Mouse (Mus musculus) heart, embryonic 12.5 days (tissue): Measurements from ENCODE around the gene Lmod1. TPM values are rescaled to one million over a fixed set of nuclear protein-coding genes. Genes with fewer than 3 reads are reported as not detected.
A peak's percentile ranks its signal among the peaks of the same experiment; 100 is the strongest.

ENCODE experiments used
- ATAC-seq: fragments of 200-750 bp; cut with Nextera tagmentation; 2 replicates; pipeline ENCODE4 v1.8.0; 2017; ENCODE audit warnings: moderate TSS enrichment, moderate library complexity; ENCODE audit not compliant: insufficient number of reproducible peaks, low FRiP score
- H3K27ac ChIP-seq: fragments of 300-500 bp; sonication (generic); 2 replicates; pipeline ENCODE4 v1.5.1; 2016; ENCODE audit warnings: mild to moderate bottlenecking, moderate library complexity; ENCODE audit not compliant: poor library complexity, severe bottlenecking
- H3K27me3 ChIP-seq: fragments of 300-500 bp; sonication (generic); replicated peaks from 2 replicates; pipeline ENCODE4 v1.6.1; 2016; ENCODE audit warnings: mild to moderate bottlenecking, moderate library complexity
- H3K36me3 ChIP-seq: fragments of 300-500 bp; sonication (generic); 2 replicates; pipeline ENCODE4 v1.6.1; 2016; ENCODE audit warnings: mild to moderate bottlenecking, moderate library complexity
- H3K4me1 ChIP-seq: fragments of 300-500 bp; sonication (generic); replicated peaks from 2 replicates; pipeline ENCODE4 v1.6.1; 2016; ENCODE audit warnings: mild to moderate bottlenecking
- H3K4me2 ChIP-seq: fragments of 300-500 bp; sonication (generic); 2 replicates; pipeline ENCODE4 v1.6.1; 2016; ENCODE audit warnings: mild to moderate bottlenecking, moderate library complexity
- H3K4me3 ChIP-seq: fragments of 300-500 bp; sonication (generic); 2 replicates; pipeline ENCODE4 v1.5.1; 2016; ENCODE audit warnings: mild to moderate bottlenecking
- H3K9ac ChIP-seq: fragments of 300-500 bp; sonication (generic); 2 replicates; pipeline ENCODE4 v1.6.1; 2016; ENCODE audit warnings: mild to moderate bottlenecking, moderate library complexity
- H3K9me3 ChIP-seq: fragments of 300-500 bp; sonication (generic); replicated peaks from 2 replicates; pipeline ENCODE4 v1.6.1; 2016; ENCODE audit warnings: mild to moderate bottlenecking, moderate library complexity
- WGBS: fragments of 180-500 bp; shearing (Covaris S2); methylation state at CpG from one replicate; pipeline ENCODE4 v1.1.7; 2016; 5-methylcytosine and 5-hydroxymethylcytosine counted together
- polyA plus RNA-seq: library from polyadenylated mRNA; unstranded; fragments of >200 nt; fragmentation: Nextera tagmentation; extraction: Ambion mirVana; gene quantifications from 2 replicates; pipeline ENCODE4 v1.2.1, GENCODE M21; 2016

Lmod1 gene
- polyA plus RNA-seq, 1 experiment from 2014 or later: 1.3 TPM

DNA sequence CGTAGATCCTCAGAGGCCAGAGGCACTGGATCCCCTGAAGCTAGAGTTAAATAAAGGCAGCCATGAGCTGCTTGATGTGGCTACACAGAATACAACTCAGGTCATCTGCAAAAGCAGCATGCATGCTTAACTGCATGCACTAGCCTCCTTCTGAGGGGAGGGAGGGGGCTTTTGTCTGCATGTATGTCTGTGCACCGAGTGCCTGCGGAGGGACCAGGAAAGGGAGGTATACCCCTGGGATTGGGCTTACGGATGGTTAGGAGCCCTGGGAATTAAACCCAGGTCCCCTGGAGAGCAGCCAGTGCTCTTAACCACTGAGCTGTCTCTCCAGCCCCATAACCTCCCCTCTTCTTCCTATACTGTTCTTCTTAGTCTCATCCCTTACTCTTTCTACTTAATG lies 87.5 kb downstream of the Lmod1 start:
- Histone ChIP-seq H3K9ac (no peak overlapping the region), H3K27me3 (no peaks in the 10 kb centered on the region), H3K9me3 (no peaks in the 10 kb centered on the region), H3K27ac (peak overlapping the region; percentile 79; the same call in 1 of the 2 replicates), H3K4me1 (peaks cover 28% of the 10 kb centered on the region), H3K4me2 (no peak overlapping the region), H3K4me3 (no peak overlapping the region), H3K36me3 (peaks cover 73% of the 10 kb centered on the region)
- WGBS: 64% methylated on average over 4 of the region's 4 CpGs
- no peak for ATAC-seq

DNA sequence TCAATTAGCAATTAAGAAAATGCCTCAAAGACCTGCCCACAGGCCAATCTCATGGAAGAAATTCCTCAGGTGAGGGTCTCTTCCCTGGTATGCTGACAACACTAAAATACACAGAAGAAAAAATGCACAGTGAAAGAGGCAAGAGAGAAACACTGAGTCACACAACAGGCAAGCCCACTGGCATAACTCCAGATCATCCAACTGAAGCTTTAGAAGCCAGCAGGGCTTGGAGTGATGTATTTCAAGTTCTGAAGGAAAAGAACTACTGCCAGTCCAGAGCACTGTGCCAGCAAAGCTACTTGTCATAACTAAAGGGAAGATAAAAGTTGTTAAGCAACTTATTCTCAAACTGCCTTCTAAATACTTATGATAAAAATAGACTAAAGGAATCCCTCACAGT lies 89.4 kb downstream of the Lmod1 start:
- Histone ChIP-seq H3K9ac (no peak overlapping the region), H3K27me3 (no peaks in the 10 kb centered on the region), H3K27ac (peak overlapping the region; percentile 22; the same call in 1 of the 2 replicates), H3K9me3 (no peaks in the 10 kb centered on the region), H3K36me3 (peaks cover 74% of the 10 kb centered on the region), H3K4me1 (peaks cover 28% of the 10 kb centered on the region), H3K4me2 (no peak overlapping the region), H3K4me3 (no peak overlapping the region)
- no peak for ATAC-seq

Other genes starting within 250 kb of the Lmod1 start
- gene Lgr6, start 219.5 kb upstream of the Lmod1 start, polyA plus RNA-seq: 0.80 and 0.82 TPM in 2 replicates
- 1.0 and 1.4 TPM in 2 replicates for gene Ptpn7, start 192.1 kb upstream of the Lmod1 start, polyA plus RNA-seq
- gene Arl8a, start 178.0 kb upstream of the Lmod1 start, polyA plus RNA-seq: 36.4 and 36.6 TPM in 2 replicates
- gene Gpr37l1, start 157.1 kb upstream of the Lmod1 start, polyA plus RNA-seq: not detected in 2 replicates
- 0.48 and 0.91 TPM in 2 replicates for gene Elf3, start 66.2 kb upstream of the Lmod1 start, polyA plus RNA-seq
- gene Rnpep, start 40.7 kb upstream of the Lmod1 start, polyA plus RNA-seq: 61.0 and 62.0 TPM in 2 replicates
- gene Timm17a, start 11.0 kb upstream of the Lmod1 start, polyA plus RNA-seq: 350 and 368 TPM in 2 replicates
- 32.4 and 33.3 TPM in 2 replicates for gene Shisa4, start 50.4 kb downstream of the Lmod1 start, polyA plus RNA-seq
- gene Ipo9, start 105.7 kb downstream of the Lmod1 start, polyA plus RNA-seq: 106 and 107 TPM in 2 replicates